Mouse (Mus musculus) heart, adult 18-20 months (tissue): ENCODE measurements around the gene Ccndbp1. TPM values are rescaled to one million over a fixed set of nuclear protein-coding genes. Genes with fewer than 3 reads are reported as not detected.

Experiments used
- microRNA-seq, 2 experiments: library from miRNA; unstranded; fragments of <30 nt; microRNA quantifications; one replicate each; pipeline ENCODE4 v1.2.0; 2022
- total RNA-seq, 2 experiments: library from RNA; stranded (reverse); gene quantifications; 2 replicates each; pipeline ENCODE4 v1.2.3; 2021

Gene Ccndbp1
- total RNA-seq, 2 experiments from 2014 or later, result 32.5 to 35.2 TPM

Small RNAs within 50 kb of the gene (microRNA-seq; reads per million reads assigned to microRNA genes)
- 0 reads per million in 2 experiments for gene Gm44325

Other genes with a start within 250 kb of the Ccndbp1 start
- 10 to 100 TPM in 1 of 2 experiments, 1 to 10 TPM in 1; 8.9 to 11.1 TPM for gene Cdan1, start 158.3 kb upstream of the Ccndbp1 start, total RNA-seq
- gene Ttbk2, start 157.8 kb upstream of the Ccndbp1 start, total RNA-seq, result 10 to 100 TPM; 10.1 to 13.2 TPM
- 10 to 100 TPM; 18.9 to 21.4 TPM for gene Ubr1, start 37.7 kb upstream of the Ccndbp1 start, total RNA-seq
- 1 to 10 TPM; 3.3 to 3.5 TPM for gene Tmem62, start 31.4 kb upstream of the Ccndbp1 start, total RNA-seq
- under 1 TPM in 1 of 2 experiments, not detected in 1; 0.44 TPM for gene Epb42, start 28.7 kb downstream of the Ccndbp1 start, total RNA-seq
- not detected for gene Tgm5, start 77.4 kb downstream of the Ccndbp1 start, total RNA-seq
- gene Tgm7, start 101.4 kb downstream of the Ccndbp1 start, total RNA-seq, result not detected
- gene Adal, start 132.0 kb downstream of the Ccndbp1 start, total RNA-seq, result 10 to 100 TPM; 10.3 to 11.2 TPM
- 1 to 10 TPM; 8.8 to 9.4 TPM for gene Lcmt2, start 132.2 kb downstream of the Ccndbp1 start, total RNA-seq
- gene Tubgcp4, start 162.3 kb downstream of the Ccndbp1 start, total RNA-seq, result 10 to 100 TPM; 16.4 to 21.3 TPM
- gene Zscan29, start 162.7 kb downstream of the Ccndbp1 start, total RNA-seq, result 1 to 10 TPM; 5.8 to 6.8 TPM